Mouse (Mus musculus) layer of hippocampus, adult 18-20 months (tissue): Measurements from ENCODE around the gene Sf3b6. TPM values are rescaled to one million over a fixed set of nuclear protein-coding genes. Genes with fewer than 3 reads are reported as not detected.
A peak's percentile ranks its signal among the peaks of the same experiment; 100 is the strongest.

Experiments used
- DNase-seq, 2 experiments: peaks; one replicate each; pipeline ENCODE4 v3.0.0; 2022; ENCODE audit warnings: low spot score in 2 of 2
- total RNA-seq, 2 experiments: library from RNA; stranded (reverse); gene quantifications; 2 replicates each; pipeline ENCODE4 v1.2.3; 2021

Gene Sf3b6
- total RNA-seq, 2 experiments from 2014 or later, result 68.4 to 76.9 TPM

- DNase-seq, result no peak
Measured at GRCm38 (mm10) chr12:4840741-4841140, 23.4 kb downstream of the Sf3b6 start.

GRCm38 (mm10) chr12:4841392-4841887, 24.1 kb downstream of the Sf3b6 start, which contains the start of gene Fkbp1b:
TSS of gene Fkbp1b (minus strand) at chr12:4841591.
- peak in 1 of 2 experiments; percentile 52 for DNase-seq

DNA sequence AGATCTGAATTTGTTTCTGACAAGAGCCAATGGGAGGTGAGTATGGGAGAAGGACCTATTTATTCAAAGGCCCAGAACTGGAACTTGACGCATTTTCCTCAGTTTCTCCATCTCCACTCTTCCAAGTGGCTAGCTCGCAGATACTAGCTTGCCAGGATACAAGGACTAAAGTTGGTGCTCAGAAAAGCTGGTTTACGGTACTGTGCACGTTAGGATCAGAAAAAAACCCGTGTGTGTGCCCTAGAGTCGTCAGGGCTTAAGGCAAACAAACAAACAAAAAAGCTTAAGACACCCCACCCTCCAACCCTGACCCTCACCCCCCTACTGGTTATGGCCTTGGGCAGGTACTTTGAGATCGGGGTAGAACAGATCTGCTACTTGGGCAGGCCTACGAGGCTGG, 25.1 kb downstream of the Sf3b6 start:
- no peak for DNase-seq

GRCm38 (mm10) chr12:4842890-4843597, 25.7 kb downstream of the Sf3b6 start, which contains the start of gene Wdcp:
TSS of gene Wdcp (plus strand) at chr12:4843303.
- peak; percentile 87 to 95 for DNase-seq

DNA sequence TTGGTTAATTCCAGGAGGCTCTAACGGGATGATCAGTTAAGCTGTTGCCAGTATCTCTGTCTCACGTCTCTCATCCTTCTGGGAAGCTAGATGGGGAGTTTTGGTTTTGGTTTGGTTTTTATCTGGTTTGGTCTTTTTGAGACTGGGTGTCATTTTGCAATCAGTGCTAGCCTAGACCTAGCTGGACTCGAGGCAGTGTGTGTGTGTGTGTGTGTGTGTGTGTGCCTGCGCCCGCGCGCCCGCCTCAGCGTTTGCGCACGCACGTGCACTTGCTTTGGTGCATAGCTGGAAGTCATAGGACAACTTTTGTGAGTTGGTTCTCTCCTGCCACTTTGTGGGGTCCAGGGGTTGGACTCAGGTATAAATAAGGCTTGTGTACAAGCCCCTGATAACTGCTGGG, 26.4 kb downstream of the Sf3b6 start:
- no peak for DNase-seq

GRCm38 (mm10) chr12:4856160-4856559, 38.8 kb downstream of the Sf3b6 start:
- DNase-seq, result no peak

GRCm38 (mm10) chr12:4856834-4857233, 39.5 kb downstream of the Sf3b6 start:
- no peak for DNase-seq

DNA sequence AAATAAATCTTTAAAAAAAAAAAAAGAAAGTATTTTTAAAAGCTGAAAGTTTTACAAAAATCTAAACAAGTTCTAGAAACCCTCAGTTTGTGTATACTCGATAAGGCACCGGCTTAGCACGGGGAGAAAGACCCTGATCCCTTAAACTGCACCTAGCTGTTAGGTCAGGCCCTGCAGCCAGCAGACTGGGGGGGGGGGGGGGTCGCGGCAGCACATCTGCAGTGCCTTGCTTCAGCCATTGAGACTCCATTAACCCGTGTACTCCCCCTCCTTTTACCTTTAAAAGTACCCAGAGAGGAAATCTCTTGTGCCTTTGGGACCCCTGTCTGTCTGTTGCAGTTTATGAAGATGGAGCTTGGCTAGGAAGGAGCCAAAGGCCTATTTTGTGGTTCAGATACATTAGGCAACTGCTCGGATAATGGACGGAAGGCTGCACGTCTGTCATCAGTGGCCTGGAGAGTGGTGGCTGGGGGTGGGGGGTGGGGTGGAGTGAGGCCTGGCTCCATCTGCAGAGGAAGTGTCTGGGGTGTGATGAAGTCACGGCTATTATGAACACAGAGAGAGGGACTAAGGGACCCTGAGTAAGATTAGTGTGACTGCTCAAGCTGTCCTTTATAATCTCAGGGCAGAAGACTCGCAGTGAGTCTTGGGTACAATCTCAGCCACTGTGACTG, 42.0 kb downstream of the Sf3b6 start:
- no peak for DNase-seq

- DNase-seq, result no peak
Measured at GRCm38 (mm10) chr12:4862672-4863071, 45.3 kb downstream of the Sf3b6 start.

GRCm38 (mm10) chr12:4863654-4864337, 46.5 kb downstream of the Sf3b6 start:
- DNase-seq, result no peak

DNA sequence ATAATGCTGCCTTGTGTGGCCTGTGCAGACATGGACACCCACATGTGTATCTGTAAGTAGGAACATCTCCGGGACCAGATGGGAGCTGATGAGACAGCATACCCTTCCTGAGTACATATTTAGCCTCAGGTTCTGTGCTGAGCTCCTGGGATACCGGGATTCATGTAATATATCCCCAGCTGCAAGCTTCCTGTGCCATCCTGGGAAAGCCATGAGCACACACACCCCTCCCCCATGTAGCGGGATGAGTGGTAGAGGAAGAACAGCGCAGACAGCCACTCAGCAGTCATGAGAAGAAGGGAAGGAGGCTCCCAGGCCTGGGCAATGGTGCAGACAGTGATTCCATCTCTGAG, 47.0 kb downstream of the Sf3b6 start:
- peak; percentile 30 to 55 for DNase-seq

DNA sequence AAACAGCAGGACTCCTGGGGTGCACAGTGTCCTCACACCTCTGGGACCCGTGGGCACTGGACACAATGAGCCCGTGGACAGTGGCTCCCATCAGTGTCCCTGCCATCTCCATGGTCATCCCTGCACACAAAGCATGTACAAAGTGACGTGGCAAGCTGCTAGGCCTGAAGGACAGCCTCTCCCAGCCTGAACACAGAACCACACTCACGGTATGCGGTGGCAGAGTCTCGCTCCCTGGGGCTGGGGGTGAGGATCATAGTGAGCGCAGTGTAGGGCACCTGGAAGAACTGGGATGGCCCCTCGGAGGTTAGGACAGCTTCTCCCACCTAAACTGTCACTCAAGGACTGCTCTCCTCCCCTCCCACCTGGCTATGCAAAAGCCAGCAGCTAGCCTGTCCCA, 51.6 kb downstream of the Sf3b6 start:
- no peak for DNase-seq

DNA sequence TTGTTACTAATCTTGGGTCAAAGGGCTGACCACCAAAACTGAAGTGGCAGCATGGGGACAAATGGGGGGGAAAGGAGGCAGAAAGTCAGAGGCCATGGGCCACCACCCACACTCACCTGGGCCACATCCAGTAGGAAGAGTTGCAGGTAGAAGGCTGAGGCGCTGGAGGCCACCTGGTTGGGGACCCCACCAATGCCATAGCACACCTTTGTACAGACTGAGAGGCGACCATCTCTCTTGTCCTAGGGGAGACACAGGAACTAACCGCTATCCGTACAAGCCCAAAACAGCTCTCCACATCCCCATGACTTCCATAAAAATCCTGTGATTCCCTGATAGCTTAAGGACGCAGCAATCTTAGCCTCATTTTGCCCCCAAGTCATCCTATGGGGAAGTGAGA, 53.9 kb downstream of the Sf3b6 start:
- DNase-seq, result no peak

GRCm38 (mm10) chr12:4872273-4872672, 54.9 kb downstream of the Sf3b6 start:
- DNase-seq, result no peak

GRCm38 (mm10) chr12:4872983-4873477, 55.7 kb downstream of the Sf3b6 start:
- DNase-seq, result no peak

- DNase-seq, result no peak
Measured at GRCm38 (mm10) chr12:4873531-4873930, 56.2 kb downstream of the Sf3b6 start.

DNA sequence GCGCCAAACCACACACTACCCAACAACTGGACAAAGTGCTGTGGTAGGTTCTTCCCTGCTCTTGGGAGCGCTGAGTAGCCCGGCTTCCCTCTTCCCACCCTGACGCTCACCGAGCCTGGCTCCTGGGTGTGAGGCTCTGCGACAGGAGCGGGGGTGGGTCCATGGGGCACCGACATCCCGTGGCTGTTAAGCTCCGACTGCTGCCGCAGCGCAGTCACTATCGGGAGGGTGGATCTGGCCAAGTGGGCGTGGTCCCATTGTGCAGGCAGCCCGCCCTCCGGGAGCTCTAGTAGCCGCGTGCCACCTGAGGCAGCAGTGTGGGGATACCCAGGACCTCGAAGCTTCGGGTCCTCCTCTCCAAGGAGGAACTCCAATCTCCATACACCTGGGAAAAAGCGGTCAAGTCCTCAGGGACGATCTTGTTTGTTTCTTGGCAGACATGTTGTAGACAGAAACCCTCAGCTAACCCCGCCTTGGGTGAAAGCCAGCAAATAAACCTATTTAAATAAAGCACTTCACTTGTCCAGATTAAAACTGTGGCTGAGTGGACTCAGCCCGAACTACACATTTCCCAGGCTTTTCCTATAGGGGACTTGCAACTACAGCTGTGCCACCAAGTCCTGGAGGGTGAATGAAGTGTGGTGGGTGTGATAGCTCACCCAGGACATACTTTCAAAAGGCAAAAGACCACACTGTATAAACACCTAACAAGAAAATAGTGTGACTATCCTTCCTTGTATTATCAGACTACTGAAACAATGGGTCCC, 57.0 kb downstream of the Sf3b6 start, which contains the start of gene Mfsd2b:
Gene Mfsd2b, minus strand, starts transcription at position 199 of the 767 bp plus-strand sequence.
- peak in 1 of 2 experiments; percentile 28 for DNase-seq

DNA sequence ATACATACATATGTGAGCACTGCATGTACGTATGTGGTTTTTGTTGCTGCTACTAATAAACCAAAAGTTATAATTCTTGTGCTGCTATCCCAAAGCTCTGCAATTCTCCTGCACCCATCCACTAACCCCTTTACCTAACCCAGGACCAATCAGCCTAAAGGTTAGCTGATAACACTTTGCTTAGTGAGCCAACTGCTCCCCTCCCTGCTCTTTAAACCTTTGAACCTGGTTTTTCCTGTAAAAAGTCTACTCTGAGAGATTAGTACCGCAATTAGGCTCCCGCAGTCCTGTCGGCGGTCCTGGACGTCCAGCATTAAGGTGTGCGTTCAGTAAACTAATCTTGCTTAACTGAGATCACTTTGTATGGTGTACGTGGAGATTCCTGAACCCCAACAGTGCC, 58.3 kb downstream of the Sf3b6 start:
- no peak for DNase-seq
